Comparison of ENCODE assay signal across 8 mouse cellular contexts in genomic region chr11:102405544-102406285, GRCm38 (mm10). TPM values are rescaled to one million over a fixed set of nuclear protein-coding genes. Genes with fewer than 3 reads are reported as not detected.
DNase-seq lines count a peak whose midpoint lies in the region; ATAC-seq and TF ChIP-seq lines count a peak whose summit lies in the region.

No protein-coding gene starts in this region.

- H3K36me3 ChIP-seq in liver, adult 2 months (ENCODE audit: control insufficient read depth, insufficient read depth, low read length) = peaks cover 15% of the 10 kb centered on the region
- H3K36me3 ChIP-seq in intestine, postnatal 0 days (ENCODE audit: control insufficient read depth, insufficient read depth) = peaks cover 36% of the 10 kb centered on the region

- WGBS in liver, adult 2 months = 34% methylated on average over 11 of the region's 11 CpGs
- WGBS in intestine, postnatal 0 days = 78% methylated on average over 11 of the region's 11 CpGs
- 85% methylated on average over 11 of the region's 11 CpGs for WGBS in olfactory bulb, adult 2 months

- no peaks in the 10 kb centered on the region for H3K9me3 ChIP-seq in intestine, postnatal 0 days (ENCODE audit: control insufficient read depth)

- peak overlapping the region; percentile 90 for H3K4me3 ChIP-seq in liver, adult 2 months (ENCODE audit: insufficient read depth, low read depth, low read length)
- H3K4me3 ChIP-seq in intestine, postnatal 0 days (ENCODE audit: low read depth, low read length) = 0 out of 2 replicates have a peak overlapping the region, but pooled peaks have one; percentile 70
- peak overlapping the region; percentile 78; the same call in 1 of the 2 replicates for H3K4me3 ChIP-seq in olfactory bulb, adult 2 months (ENCODE audit: insufficient read depth, low read depth, low read length)

- ATAC-seq in intestine, postnatal 0 days = no peak

- peaks cover 18% of the 10 kb centered on the region for H3K4me1 ChIP-seq in liver, adult 2 months (ENCODE audit: control insufficient read depth, insufficient read depth, low read length)
- H3K4me1 ChIP-seq in intestine, postnatal 0 days (replicated peaks; ENCODE audit: control insufficient read depth, insufficient read depth, low read length) = peaks cover 2% of the 10 kb centered on the region; the same call in 1 of the 2 replicates
- H3K4me1 ChIP-seq in olfactory bulb, adult 2 months (ENCODE audit: control insufficient read depth, insufficient read depth, low read length) = peaks cover 29% of the 10 kb centered on the region

- peaks cover 7% of the 10 kb centered on the region; the same call in 1 of the 2 replicates for H3K79me2 ChIP-seq in liver, adult 2 months (ENCODE audit: control insufficient read depth, insufficient read depth, low read length)

- TF ChIP-seq POLR2A in liver, adult 2 months (IDR thresholded peaks at IDR 0.05; ENCODE audit: extremely low read depth, insufficient read depth, low read length) = no peak
- TF ChIP-seq POLR2A in olfactory bulb, adult 2 months (IDR thresholded peaks at IDR 0.05; ENCODE audit: insufficient read depth, low read depth, low read length) = no peak

- H3K27me3 ChIP-seq in liver, adult 2 months (ENCODE audit: control insufficient read depth, insufficient read depth, low read length) = no peaks in the 10 kb centered on the region
- H3K27me3 ChIP-seq in intestine, postnatal 0 days (replicated peaks; ENCODE audit: control insufficient read depth, insufficient read depth, low read length) = no peaks in the 10 kb centered on the region

- peak overlapping the region; percentile 97 for H3K9ac ChIP-seq in liver, adult 2 months (ENCODE audit: low read depth, low read length)
- H3K9ac ChIP-seq in intestine, postnatal 0 days (ENCODE audit: low read depth, low read length) = no peak overlapping the region

- peak overlapping the region; percentile 97 for H3K27ac ChIP-seq in liver, adult 2 months (replicated peaks; ENCODE audit: insufficient read depth, low read depth, low read length)
- no peak overlapping the region for H3K27ac ChIP-seq in intestine, postnatal 0 days (ENCODE audit: low read depth, low read length)
- H3K27ac ChIP-seq in olfactory bulb, adult 2 months (ENCODE audit: insufficient read depth, low read depth, low read length) = no peak overlapping the region

- TF ChIP-seq CTCF in liver, adult 2 months (IDR thresholded peaks at IDR 0.05; ENCODE audit: low read depth, low read length) = no peak
- TF ChIP-seq CTCF in intestine, postnatal 0 days (IDR thresholded peaks at IDR 0.05; ENCODE audit: low read depth) = no peak
- no peak for TF ChIP-seq CTCF in olfactory bulb, adult 2 months (IDR thresholded peaks at IDR 0.05; ENCODE audit: insufficient read depth, low read depth, low read length)

- peak; percentile 7 for DNase-seq in adrenal gland, postnatal 10 days
- no peak for DNase-seq in adrenal gland, adult 18-20 months (ENCODE audit: low spot score in 2 of 2)
- no peak for DNase-seq in liver, adult 2 months (ENCODE audit: extremely low read depth, low read depth, low spot score)
- DNase-seq in liver = no peak
- no peak for DNase-seq in embryo, embryonic 10 days (ENCODE audit: low spot score)
- DNase-seq in retina, postnatal 1 day = no peak

- H3K4me2 ChIP-seq in intestine, postnatal 0 days (replicated peaks; ENCODE audit: low read depth) = peak overlapping the region; percentile 87

RNA-seq across cellular contexts. Expression of gene Slc25a39, which starts 2.0 kb away (rescaled TPM):
- total RNA-seq in adrenal gland, postnatal 10 days (2021) = 100 to 1,000 TPM; 327 to 377 TPM
- total RNA-seq in adrenal gland, adult 18-20 months (2021) = 100 to 1,000 TPM; 461 to 466 TPM
- 181 and 243 TPM in 2 replicates for total RNA-seq in liver, adult 2 months (2014; rRNA removed)
- 1,099 and 1,182 TPM in 2 replicates for polyA plus RNA-seq in liver, adult 2 months (2012; rRNA removed)
- polyA plus RNA-seq in intestine, postnatal 0 days (2015; fragmentation: Nextera tagmentation; extraction: Ambion mirVana) = 283 and 296 TPM in 2 replicates
- polyA plus RNA-seq in olfactory bulb, adult 2 months (2012; ENCODE audit: insufficient read depth, insufficient read length, low replicate concordance, missing spikeins) = not detected in 2 replicates

RNA-seq across cellular contexts. Expression of gene Rundc3a, which starts 12.5 kb away (rescaled TPM):
- 10 to 100 TPM; 21.2 to 34.3 TPM for total RNA-seq in adrenal gland, postnatal 10 days (2021)
- 10 to 100 TPM; 40.0 to 45.9 TPM for total RNA-seq in adrenal gland, adult 18-20 months (2021)
- total RNA-seq in liver, adult 2 months (2014; rRNA removed) = 1.0 and 2.5 TPM in 2 replicates
- polyA plus RNA-seq in liver, adult 2 months (2012; rRNA removed) = 1.2 and 2.1 TPM in 2 replicates
- polyA plus RNA-seq in intestine, postnatal 0 days (2015; fragmentation: Nextera tagmentation; extraction: Ambion mirVana) = 5.2 and 5.3 TPM in 2 replicates
- not detected in 2 replicates for polyA plus RNA-seq in olfactory bulb, adult 2 months (2012; ENCODE audit: insufficient read depth, insufficient read length, low replicate concordance, missing spikeins)

RNA-seq across cellular contexts. Expression of gene Grn, which starts 24.4 kb away (rescaled TPM):
- total RNA-seq in adrenal gland, postnatal 10 days (2021) = 100 to 1,000 TPM; 161 to 189 TPM
- total RNA-seq in adrenal gland, adult 18-20 months (2021) = 100 to 1,000 TPM; 156 to 181 TPM
- 53.7 and 88.7 TPM in 2 replicates for total RNA-seq in liver, adult 2 months (2014; rRNA removed)
- 155 and 176 TPM in 2 replicates for polyA plus RNA-seq in liver, adult 2 months (2012; rRNA removed)
- 339 and 382 TPM in 2 replicates for polyA plus RNA-seq in intestine, postnatal 0 days (2015; fragmentation: Nextera tagmentation; extraction: Ambion mirVana)
- polyA plus RNA-seq in olfactory bulb, adult 2 months (2012; ENCODE audit: insufficient read depth, insufficient read length, low replicate concordance, missing spikeins) = not detected in 2 replicates

RNA-seq across cellular contexts. Expression of gene Slc4a1, which starts 39.7 kb away (rescaled TPM):
- total RNA-seq in adrenal gland, postnatal 10 days (2021) = 10 to 100 TPM; 26.6 to 64.2 TPM
- under 1 TPM; 0.23 to 0.80 TPM for total RNA-seq in adrenal gland, adult 18-20 months (2021)
- total RNA-seq in liver, adult 2 months (2014; rRNA removed) = 0.07 and 0.65 TPM in 2 replicates
- polyA plus RNA-seq in liver, adult 2 months (2012; rRNA removed) = 0.07 and 0.10 TPM in 2 replicates
- polyA plus RNA-seq in intestine, postnatal 0 days (2015; fragmentation: Nextera tagmentation; extraction: Ambion mirVana) = 0.29 and 0.34 TPM in 2 replicates
- polyA plus RNA-seq in olfactory bulb, adult 2 months (2012; ENCODE audit: insufficient read depth, insufficient read length, low replicate concordance, missing spikeins) = not detected in 2 replicates

RNA-seq across cellular contexts. Expression of gene Fam171a2, which starts 41.8 kb away (rescaled TPM):
- total RNA-seq in adrenal gland, postnatal 10 days (2021) = 10 to 100 TPM; 12.3 to 15.3 TPM
- 1 to 10 TPM; 3.4 to 3.5 TPM for total RNA-seq in adrenal gland, adult 18-20 months (2021)
- total RNA-seq in liver, adult 2 months (2014; rRNA removed) = 0.81 and 1.0 TPM in 2 replicates
- polyA plus RNA-seq in liver, adult 2 months (2012; rRNA removed) = 1.4 and 1.8 TPM in 2 replicates
- 1.7 and 1.8 TPM in 2 replicates for polyA plus RNA-seq in intestine, postnatal 0 days (2015; fragmentation: Nextera tagmentation; extraction: Ambion mirVana)
- polyA plus RNA-seq in olfactory bulb, adult 2 months (2012; ENCODE audit: insufficient read depth, insufficient read length, low replicate concordance, missing spikeins) = not detected in 2 replicates
